Mouse (Mus musculus): ENCODE results near the gene Arhgap23. TPM values are rescaled to one million over a fixed set of nuclear protein-coding genes. Genes with fewer than 3 reads are reported as not detected.

The Arhgap23 gene
- polyA plus RNA-seq, 2 experiments from 2014 or later: not detected

DNA sequence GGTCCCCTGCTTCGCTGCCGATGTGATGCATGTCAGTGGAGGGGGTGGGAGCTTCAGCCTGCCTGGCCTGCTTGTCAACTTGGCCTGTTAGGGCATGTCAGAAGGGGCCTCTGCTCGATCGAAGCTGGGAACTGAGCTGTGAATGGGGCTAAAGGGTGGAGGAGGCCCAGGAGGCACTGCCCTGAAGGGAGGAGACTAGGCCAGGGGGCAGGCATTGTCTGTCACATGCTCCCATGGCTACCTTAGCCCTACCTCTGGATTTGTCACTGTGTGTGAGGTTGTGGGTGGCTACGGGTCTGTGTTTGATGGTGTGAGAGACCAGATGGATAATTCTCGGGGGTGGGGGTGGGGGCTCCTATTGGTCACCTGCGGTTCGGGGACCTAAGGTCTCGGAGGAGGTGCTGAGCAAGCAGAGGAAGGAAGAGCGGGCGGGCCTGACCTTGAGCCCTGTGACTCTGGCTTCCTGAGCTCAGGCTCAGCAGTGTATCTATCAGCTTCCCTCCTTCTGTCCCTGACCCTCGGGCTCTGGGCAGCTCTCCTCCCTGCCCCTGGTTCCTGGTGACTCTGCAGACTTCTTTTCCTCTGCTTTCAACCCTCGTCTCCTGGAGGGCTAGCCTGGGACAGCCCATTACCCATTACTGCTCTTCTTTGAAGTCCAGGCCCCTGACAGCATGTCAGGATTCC is 20.6 kb downstream of the Arhgap23 start:
- no peak for ATAC-seq

DNA sequence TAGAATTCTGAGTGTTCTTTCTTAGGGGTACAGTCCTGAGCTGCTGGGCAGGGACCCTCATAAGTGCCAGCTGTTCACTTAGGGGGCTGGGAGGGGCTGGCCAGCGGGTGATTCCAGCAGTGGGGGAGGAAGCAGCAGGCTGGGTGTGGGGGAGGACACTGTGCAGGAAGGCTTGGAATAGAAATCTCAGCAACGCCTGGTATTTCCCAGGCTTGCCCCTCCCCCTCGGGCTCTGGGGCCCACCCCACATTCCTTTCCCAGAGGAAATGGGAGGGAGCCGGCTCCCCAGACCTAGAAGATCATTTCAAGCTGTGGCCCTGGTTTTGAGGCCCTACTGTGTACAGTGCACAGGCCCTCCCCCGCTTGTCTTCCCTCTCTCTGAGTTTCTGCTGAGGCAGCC is 22.4 kb downstream of the Arhgap23 start:
- no peak for ATAC-seq

DNA sequence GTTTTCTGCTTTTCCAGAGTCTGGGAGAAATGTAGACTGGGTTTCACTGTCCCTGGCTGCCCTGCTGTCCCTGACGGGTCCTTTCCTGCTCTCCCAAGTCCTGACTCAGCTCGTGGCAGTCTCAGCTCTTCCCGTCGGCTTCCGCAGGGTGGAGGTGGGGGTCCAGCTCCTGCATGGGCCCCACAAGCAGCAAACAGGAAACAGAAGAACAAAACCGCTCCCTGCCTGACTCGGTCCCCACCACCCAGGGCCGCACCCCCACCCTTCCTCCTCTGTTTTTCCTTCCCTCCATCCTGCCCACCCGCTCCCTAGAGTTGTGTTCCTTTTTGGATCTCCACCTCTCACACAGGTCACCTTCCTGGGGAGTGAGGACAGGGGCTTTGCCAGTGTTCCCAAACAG is 23.5 kb downstream of the Arhgap23 start:
- ATAC-seq: no peak

DNA sequence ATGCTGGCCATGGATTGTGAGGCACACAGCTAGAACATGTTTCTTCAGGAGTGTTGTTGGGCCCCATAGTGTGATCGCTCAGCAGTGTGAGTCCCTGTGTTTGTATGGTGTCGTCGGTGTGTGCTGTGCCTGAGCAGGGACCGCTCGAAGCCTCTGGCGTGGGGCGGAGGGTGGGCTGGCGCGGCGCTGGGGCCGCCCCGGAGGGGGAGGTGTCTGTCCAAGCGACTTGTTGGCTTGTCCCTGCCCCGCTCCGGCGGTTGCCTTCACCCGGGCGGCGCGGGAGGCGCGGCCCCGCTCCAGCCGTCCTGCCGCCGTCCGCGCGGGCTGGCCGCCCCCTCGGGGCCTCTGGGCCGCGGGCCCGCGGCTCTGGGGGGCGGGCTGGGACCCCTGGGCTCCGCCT is 24.6 kb downstream of the Arhgap23 start:
- ATAC-seq: no peak

- ATAC-seq: no peak
Observed at GRCm38 (mm10) chr11:97440441-97440881, 25.1 kb downstream of the Arhgap23 start.

DNA sequence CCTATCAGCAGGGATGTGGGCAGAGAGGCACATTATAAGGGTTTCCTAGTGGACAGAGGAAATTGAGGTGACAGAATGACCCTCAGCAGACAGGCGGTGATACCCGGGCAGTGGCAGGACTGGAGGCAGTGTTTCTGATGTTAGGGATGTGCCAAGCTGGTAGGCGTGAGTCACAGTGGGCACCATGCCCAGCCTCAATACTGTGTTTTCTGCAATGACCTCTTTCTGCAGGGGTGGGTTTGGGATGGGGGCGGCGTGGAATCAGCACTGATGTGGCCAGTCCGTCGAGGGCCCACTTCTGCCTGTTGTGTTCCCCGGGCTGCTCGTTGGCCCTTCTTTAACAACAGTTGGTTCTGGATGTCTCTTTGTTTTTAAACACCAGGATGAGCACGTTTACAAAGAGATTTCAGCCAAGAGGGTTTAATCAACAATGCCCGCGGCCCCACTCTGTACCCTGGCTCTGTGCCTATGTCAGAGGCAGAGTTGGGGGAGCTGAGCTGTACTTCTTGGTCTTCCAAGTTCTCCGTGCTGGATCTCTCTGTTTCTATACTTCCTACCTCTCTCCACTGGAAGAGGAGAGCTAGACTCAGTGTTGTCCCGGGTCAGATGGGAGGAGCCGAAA is 25.8 kb downstream of the Arhgap23 start:
- ATAC-seq: no peak

GRCm38 (mm10) chr11:97441658-97442125 is 26.4 kb downstream of the Arhgap23 start:
- no peak for ATAC-seq

DNA sequence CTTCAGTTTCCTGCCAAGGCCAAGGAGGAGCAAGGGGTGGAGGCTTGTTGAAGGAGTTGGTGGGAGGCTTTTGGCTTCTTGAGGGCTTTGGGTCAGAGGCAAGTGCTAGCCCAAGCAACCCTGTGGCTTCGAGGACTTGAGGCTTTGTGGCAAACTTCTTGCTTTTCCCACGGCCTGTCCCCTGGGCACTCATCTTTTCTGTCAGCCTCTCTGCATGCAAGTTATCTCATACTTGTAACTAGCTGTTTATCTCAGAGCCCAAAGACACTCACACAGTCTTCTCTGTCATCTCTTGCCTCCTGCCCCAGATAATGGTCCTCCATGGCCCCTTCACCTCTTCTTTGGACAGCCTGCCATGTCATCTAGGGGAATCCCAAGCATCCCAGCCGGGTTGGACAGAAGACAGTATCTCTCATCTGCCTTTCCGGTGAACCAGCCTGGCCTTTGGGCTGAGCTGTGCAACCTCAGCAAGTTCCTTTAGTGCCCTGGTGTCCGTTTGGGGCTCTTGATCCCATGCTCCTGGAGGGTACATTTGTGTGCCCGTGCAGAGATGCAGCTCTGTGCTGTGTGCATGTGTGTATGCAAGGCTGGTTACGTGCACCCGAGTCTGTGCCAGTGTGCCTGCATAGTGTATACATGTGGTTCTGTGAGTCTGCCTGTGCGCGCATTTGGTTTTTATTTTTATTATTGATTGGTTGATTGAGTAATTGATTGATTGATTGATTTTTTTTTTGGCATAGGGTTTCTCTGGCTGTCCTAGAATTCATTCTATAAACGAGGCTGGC is 27.8 kb downstream of the Arhgap23 start:
- no peak for ATAC-seq

- ATAC-seq: no peak
Observed at GRCm38 (mm10) chr11:97445596-97445995, 30.3 kb downstream of the Arhgap23 start.

DNA sequence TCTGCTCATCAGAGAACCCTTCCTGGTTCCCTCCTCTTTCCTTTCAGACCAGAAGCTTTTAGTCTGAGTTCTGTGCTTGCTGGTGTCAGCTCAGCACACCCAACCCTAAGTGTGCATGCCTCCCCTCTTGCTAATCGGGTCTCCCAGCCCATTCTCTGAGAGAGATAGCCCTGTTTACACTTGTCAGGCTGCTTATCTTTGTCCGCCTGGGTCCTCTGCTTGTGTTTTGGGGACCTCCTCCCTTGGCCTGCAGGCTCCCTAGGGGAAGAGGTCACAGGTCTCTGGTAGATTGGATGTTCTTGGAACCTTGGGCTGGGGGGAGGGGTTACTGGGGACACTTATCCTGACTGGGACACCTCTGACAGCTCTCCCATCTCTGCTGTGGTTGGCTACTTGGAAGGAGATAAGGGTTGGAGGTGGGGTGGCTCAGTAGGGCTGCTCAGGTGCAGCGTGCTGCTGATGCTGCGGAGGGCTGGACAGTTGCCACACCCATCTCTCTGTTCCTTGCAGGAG is 30.7 kb downstream of the Arhgap23 start:
- no peak for ATAC-seq

DNA sequence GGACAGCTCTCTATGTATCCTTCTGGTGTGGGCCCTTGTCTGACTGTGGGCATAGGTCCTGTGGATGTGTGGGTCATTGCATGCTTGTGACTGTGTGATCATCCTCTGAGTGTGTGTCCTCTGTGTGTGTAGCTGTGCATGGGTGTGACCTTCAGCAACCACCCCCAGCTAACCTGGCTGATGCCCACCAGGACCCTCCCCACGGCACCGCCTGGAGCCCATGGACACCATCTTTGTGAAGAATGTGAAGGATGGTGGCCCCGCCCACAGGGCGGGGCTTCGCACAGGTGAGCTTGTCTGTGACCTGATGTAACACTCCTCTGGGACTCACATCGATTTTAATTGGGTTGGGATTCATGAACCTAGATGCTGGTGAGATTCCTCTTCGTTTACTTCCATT is 32.6 kb downstream of the Arhgap23 start:
- no peak for ATAC-seq

DNA sequence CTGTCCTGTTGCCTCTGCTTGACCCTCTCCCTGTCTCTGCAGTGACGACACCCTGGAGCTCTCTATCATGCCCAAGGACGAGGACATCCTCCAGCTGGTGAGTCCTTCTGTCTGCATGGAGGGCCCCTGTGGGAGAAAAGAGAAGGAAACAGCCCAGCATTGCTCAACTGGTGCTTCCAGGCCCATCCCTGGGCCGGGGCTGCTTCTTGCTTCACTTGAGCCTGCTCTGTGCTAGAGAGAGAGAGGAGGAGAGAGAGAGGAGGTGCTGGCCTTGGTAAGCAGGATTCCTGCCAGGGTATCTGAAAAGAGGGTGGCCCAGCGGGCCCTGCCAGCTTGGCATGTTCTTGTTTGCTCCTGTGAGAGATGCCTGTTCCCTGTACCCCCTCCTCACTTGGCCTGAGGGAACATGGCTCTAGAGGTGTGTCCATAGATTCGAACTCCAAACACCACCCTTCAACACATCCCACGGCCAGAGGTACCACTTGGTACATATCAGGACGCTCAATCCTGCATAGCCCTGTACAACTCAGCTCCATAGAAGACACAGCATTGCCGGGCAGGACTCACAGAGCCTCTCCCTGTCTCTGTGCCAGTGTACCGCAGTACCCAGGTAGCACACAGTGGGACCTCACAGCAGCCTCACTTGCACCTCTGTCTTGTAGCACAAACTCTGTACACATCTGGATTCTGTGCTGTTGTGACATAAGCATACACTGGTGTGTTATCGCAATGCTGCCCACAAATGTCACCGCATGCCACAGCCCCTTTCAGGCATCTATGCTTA is 33.5 kb downstream of the Arhgap23 start:
- ATAC-seq: no peak

GRCm38 (mm10) chr11:97449601-97450293 is 34.4 kb downstream of the Arhgap23 start:
- ATAC-seq: no peak

GRCm38 (mm10) chr11:97450305-97450922 is 35.1 kb downstream of the Arhgap23 start:
- no peak for ATAC-seq

DNA sequence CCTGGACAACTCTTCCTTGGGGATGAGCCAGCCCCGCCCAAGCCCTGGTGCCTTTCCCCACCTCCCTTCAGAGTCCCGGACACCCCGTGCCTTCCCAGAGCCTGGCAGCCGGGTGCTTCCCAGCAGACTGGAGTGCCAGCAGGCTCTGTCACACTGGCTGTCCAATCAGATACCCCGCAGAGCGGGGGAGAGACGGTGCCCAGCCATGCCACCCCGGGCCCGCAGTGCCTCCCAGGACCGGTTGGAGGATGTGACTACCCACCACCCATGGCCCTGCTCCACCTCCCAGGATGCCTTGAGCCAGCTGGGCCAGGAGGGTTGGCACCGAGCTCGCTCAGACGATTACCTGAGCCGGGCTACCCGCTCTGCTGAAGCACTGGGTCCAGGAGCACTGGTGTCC is 36.3 kb downstream of the Arhgap23 start:
- ATAC-seq: no peak

DNA sequence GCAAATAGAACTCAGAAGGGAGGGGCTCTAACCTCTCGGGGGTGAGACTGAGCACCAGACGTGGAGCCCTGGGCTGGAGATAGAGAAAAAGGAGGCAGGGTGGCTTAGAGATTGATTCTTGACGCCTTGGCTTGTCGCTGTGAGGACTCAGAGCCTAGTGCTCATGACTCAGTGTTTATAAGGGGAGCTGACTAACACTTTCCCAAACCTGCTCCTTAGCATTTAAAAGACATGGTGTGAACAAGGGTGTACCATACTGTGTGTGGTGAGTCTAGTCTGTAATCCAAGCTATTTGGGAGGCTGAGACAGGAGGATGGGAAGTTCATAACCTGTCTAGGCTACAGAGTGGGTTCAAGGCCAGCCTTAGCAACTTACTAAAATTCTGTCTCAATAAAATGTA is 41.8 kb downstream of the Arhgap23 start:
- ATAC-seq: no peak

DNA sequence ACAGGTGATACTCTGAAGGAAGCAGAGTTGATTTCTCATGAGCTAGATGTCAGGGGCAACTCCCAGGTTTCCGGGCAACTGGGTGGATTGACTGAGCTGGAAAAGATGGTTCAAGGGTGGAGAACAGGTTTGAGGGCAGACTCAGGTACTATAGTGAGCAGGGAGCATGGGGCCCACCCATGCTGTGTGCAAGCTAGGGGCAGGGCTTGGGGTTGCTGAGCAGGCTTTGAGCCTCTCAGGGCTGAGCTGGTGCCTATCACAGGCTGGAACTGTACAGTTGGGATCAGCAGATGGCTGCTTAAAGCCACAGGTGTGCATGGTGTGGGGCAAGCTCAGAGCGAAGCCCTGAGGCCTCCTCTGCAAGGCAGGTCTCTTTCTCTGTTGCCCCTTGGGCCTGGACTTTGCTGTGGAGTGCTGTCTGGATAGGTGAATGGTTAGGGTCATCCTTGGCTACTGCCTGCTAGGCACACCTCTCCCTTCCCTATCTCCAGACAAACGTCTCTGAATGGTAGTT is 46.0 kb downstream of the Arhgap23 start:
- no peak for ATAC-seq

DNA sequence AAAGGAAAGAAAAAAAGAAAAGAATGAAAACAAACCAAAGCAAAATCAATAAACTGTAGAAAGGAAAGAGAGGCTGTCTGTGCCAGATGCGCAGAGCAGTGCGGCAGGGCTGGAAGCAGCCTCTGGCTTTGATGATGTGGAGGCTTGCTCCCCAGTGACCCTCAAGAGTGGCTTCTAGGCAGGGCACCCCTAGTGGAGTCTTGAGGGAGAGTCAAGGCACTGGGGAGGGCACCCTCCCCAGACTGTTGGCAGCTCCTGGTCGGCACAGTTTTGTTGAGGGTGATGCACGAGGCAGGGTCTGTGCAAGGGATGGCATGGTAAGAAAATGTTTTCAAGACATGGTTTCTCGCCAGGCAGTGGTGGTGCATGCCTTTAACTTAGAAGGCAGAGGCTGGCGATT is 47.2 kb downstream of the Arhgap23 start:
- no peak for ATAC-seq

DNA sequence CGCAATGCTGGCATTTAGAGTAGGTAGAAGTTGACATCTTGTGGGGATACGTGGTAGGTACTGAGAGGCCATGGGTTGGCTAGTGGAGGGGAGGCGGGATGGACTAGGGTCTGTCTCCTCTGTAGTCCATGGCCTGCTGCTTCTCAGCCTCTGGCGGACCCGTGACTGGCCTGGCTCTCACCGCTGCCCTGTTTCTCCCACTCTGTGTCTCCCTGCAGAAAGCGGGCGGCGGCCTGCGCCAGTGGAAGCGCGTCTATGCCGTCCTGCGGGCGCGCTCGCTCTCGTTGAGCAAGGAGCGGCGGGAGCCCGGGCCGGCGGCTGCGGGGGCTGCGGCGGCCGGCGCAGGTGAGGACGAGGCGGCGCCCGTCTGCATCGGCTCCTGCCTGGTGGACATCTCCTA is 47.8 kb downstream of the Arhgap23 start:
- ATAC-seq: no peak

DNA sequence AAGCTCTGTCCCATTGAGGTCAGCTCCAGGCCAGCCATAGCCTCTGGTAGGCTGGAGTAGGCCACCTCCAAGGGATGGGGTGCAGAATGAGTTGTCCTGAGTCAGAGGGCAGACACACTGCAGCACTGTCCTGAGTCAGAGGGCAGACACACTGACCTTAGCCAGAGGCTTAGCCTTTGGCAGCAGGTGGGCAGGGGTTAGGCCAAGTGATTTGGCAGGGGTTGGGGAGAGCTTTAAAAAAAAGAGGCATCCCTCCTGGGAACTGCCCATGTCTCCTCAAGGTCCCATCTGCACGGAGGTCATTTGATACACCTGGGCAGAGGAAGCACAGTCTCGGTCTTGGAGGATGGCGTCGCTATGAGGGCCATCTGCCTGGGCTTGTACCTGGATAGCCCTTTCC is 48.7 kb downstream of the Arhgap23 start:
- no peak for ATAC-seq

- ATAC-seq: no peak
Observed at GRCm38 (mm10) chr11:97465957-97466356, 50.6 kb downstream of the Arhgap23 start.

All from CD4-positive, CD25-positive, alpha-beta regulatory T cell, adult 4 months (primary cell).